Mouse (Mus musculus) midbrain, embryonic 16.5 days (tissue): ENCODE results near the gene Ptger1. TPM values are rescaled to one million over a fixed set of nuclear protein-coding genes. Genes with fewer than 3 reads are reported as not detected.

Source experiments
- ATAC-seq: fragments of 200-750 bp; cut with Nextera tagmentation; 2 replicates; pipeline ENCODE4 v1.8.0; 2017; ENCODE audit warnings: moderate TSS enrichment
- H3K27ac ChIP-seq: fragments of 300-500 bp; sonication (generic); 2 replicates; pipeline ENCODE4 v1.5.1; 2014; ENCODE audit warnings: mild to moderate bottlenecking, low read length, mixed read lengths
- H3K27me3 ChIP-seq: fragments of 300-500 bp; sonication (generic); 2 replicates; pipeline ENCODE4 v1.6.1; 2014; ENCODE audit warnings: low read depth, low read length, mixed read lengths; ENCODE audit not compliant: control insufficient read depth, insufficient read depth
- H3K36me3 ChIP-seq: fragments of 300-500 bp; sonication (generic); 2 replicates; pipeline ENCODE4 v1.6.1; 2014; ENCODE audit warnings: mild to moderate bottlenecking, low read length, moderate library complexity, mixed read lengths; ENCODE audit not compliant: control insufficient read depth, insufficient read depth
- H3K4me1 ChIP-seq: fragments of 300-500 bp; sonication (generic); 2 replicates; pipeline ENCODE4 v1.6.1; 2014; ENCODE audit warnings: mild to moderate bottlenecking, low read length, mixed read lengths; ENCODE audit not compliant: control insufficient read depth, insufficient read depth
- H3K4me2 ChIP-seq: fragments of 300-500 bp; sonication (generic); 2 replicates; pipeline ENCODE4 v1.6.1; 2014; ENCODE audit warnings: mild to moderate bottlenecking, low read length, mixed read lengths
- H3K4me3 ChIP-seq: fragments of 300-500 bp; sonication (generic); 2 replicates; pipeline ENCODE4 v1.5.1; 2014; ENCODE audit warnings: low read depth, mild to moderate bottlenecking, low read length, moderate library complexity, mixed read lengths
- H3K9ac ChIP-seq: fragments of 300-500 bp; sonication (generic); 2 replicates; pipeline ENCODE4 v1.6.1; 2014; ENCODE audit warnings: low read depth, low read length, mixed read lengths
- H3K9me3 ChIP-seq: fragments of 300-500 bp; sonication (generic); replicated peaks from 2 replicates; pipeline ENCODE4 v1.6.1; 2014; ENCODE audit warnings: mild to moderate bottlenecking, low read length, mixed read lengths; ENCODE audit not compliant: control insufficient read depth, poor library complexity, severe bottlenecking
- WGBS: fragments of 180-500 bp; shearing (Covaris S2); extraction: QIAGEN DNeasy Blood & Tissue Kit; methylation state at CpG from one replicate; pipeline ENCODE4 v1.1.7; 2014; 5-methylcytosine and 5-hydroxymethylcytosine counted together
- polyA plus RNA-seq: library from polyadenylated mRNA; unstranded; fragments of >200 nt; fragmentation: Nextera tagmentation; extraction: Ambion mirVana; gene quantifications from 2 replicates; pipeline ENCODE4 v1.2.1, GENCODE M21; 2015

Gene Ptger1
- polyA plus RNA-seq, 1 experiment from 2014 or later, result 1.1 TPM

DNA sequence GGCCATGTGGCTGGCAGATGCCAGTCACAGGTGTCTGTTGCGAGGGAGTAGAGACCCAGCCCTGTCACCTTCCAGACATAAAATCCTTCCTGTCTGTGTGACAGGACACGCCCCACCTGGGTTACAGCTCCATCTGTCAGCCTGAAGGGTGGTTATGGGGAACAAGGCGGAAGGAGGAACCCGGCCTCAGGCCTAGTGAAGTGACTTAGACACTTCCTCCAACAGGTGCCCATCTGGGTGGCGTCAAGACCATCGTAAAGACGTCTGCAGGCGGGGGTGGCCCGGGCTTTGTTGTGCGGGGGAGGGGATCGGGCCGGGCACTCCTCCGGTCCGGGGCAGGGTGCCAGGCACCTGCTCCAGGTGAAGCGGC is 31.8 kb downstream of the Ptger1 start:
- peak; percentile 20; the same call in 1 of the 2 replicates for ATAC-seq
- peak overlapping the region; percentile 76 for H3K27ac ChIP-seq
- peak overlapping the region; percentile 85 for H3K9ac ChIP-seq
- H3K27me3 ChIP-seq, result no peaks in the 10 kb centered on the region
- H3K4me1 ChIP-seq, result peaks cover 26% of the 10 kb centered on the region
- H3K36me3 ChIP-seq, result no peaks in the 10 kb centered on the region
- WGBS, result 3% methylated on average over 15 of the region's 15 CpGs
- no peaks in the 10 kb centered on the region for H3K9me3 ChIP-seq
- H3K4me2 ChIP-seq, result peak overlapping the region; percentile 84
- H3K4me3 ChIP-seq, result peak overlapping the region; percentile 87

- H3K9ac ChIP-seq, result peak within 1 kb of the TSS; percentile 85
- ATAC-seq, result peak; percentile 85
- H3K4me3 ChIP-seq, result peak within 1 kb of the TSS; percentile 87
- peak within 1 kb of the TSS; percentile 84 for H3K4me2 ChIP-seq
- peak within 1 kb of the TSS; percentile 76 for H3K27ac ChIP-seq
- H3K4me1 ChIP-seq, result peaks cover 26% of the 10 kb centered on the region
- no peaks in the 10 kb centered on the region for H3K27me3 ChIP-seq
- no peaks in the 10 kb centered on the region for H3K9me3 ChIP-seq
- H3K36me3 ChIP-seq, result no peaks in the 10 kb centered on the region
- WGBS, result 0% methylated on average over 52 of the region's 85 CpGs
These were observed 32.4 kb downstream of the Ptger1 start, which contains the start of gene Pkn1 for GRCm38 (mm10) chr8:83698661-83699453. Gene Pkn1 (minus strand): TSS chr8:83699179.

DNA sequence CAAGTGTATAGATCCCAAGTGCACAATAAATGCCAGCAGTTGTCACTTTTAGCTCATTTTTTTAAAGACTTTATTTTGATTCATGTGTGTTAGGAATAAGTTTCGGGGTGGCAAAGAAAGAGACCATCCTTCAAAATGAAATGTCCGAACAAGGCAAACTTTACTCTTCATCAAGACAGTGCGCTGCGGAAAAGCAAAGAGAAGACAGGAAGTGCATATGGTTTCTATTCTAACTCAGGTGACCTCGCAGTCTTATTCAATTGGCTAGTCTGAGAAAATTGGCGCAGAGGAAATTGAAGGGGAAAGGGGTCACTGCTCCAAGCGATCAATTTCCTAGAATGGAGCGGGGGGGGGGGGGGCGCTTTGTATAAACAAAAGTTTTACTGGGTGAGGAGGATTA is 33.1 kb downstream of the Ptger1 start:
- Histone ChIP-seq H3K27me3 (no peaks in the 10 kb centered on the region), H3K4me2 (peak overlapping the region; percentile 84), H3K4me1 (peaks cover 26% of the 10 kb centered on the region), H3K9ac (peak overlapping the region; percentile 85), H3K27ac (peak overlapping the region; percentile 76), H3K36me3 (no peaks in the 10 kb centered on the region), H3K9me3 (no peaks in the 10 kb centered on the region), H3K4me3 (peak overlapping the region; percentile 87)
- no peak for ATAC-seq
- WGBS, result 59% methylated on average over 9 of the region's 9 CpGs

DNA sequence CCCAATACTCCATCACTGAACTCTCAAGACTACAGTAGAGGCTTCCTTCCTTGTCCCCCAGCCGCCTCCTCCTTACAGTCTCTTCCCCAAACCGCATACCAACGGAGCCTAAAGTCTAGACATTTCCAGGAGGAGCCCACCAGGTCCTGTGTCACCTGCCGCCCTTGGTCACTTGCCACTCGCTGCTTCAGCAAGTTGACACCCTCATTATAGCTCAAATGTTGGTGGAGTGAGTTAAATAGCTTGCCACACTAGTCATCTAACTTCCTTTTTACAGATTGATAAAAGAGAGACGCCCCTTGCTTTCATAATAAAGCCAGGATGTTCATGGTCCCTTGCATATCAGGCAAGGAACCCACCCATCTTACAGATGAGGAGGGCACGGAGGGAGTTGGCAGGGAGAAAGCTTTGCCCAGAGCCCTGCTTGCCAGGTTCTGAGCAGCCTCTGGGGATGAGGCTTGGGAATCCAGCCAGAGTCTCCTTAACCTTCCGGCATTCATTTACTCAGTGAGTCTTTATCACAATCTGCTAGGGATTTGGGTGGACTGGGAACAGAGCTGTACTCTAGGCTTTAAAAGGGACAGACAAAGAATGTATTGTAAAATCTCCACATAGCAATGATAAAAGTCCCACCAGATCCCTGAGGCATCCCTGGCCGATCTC is 34.1 kb downstream of the Ptger1 start:
- Histone ChIP-seq H3K36me3 (no peaks in the 10 kb centered on the region), H3K9ac (no peak overlapping the region), H3K27ac (no peak overlapping the region), H3K27me3 (no peaks in the 10 kb centered on the region), H3K4me1 (peaks cover 26% of the 10 kb centered on the region), H3K4me3 (no peak overlapping the region), H3K4me2 (no peak overlapping the region), H3K9me3 (no peaks in the 10 kb centered on the region)
- ATAC-seq, result no peak
- WGBS, result 85% methylated on average over 9 of the region's 9 CpGs

- Histone ChIP-seq H3K9me3 (no peaks in the 10 kb centered on the region), H3K9ac (no peak overlapping the region), H3K4me3 (no peak overlapping the region), H3K36me3 (no peaks in the 10 kb centered on the region), H3K4me2 (no peak overlapping the region), H3K27me3 (no peaks in the 10 kb centered on the region), H3K4me1 (peaks cover 11% of the 10 kb centered on the region), H3K27ac (no peak overlapping the region)
- ATAC-seq, result no peak
- 81% methylated on average over 4 of the region's 4 CpGs for WGBS
These were observed 36.9 kb downstream of the Ptger1 start for GRCm38 (mm10) chr8:83703426-83703825.

GRCm38 (mm10) chr8:83706411-83706810 is 39.9 kb downstream of the Ptger1 start:
- Histone ChIP-seq H3K9ac (no peak overlapping the region), H3K27ac (no peak overlapping the region), H3K27me3 (no peaks in the 10 kb centered on the region), H3K36me3 (no peaks in the 10 kb centered on the region), H3K4me1 (no peaks in the 10 kb centered on the region), H3K4me2 (no peak overlapping the region), H3K9me3 (no peaks in the 10 kb centered on the region), H3K4me3 (no peak overlapping the region)
- ATAC-seq, result no peak
- 75% methylated on average over 5 of the region's 5 CpGs for WGBS

- H3K4me3 ChIP-seq, result no peak overlapping the region
- no peak overlapping the region for H3K27ac ChIP-seq
- H3K9ac ChIP-seq, result no peak overlapping the region
- H3K4me1 ChIP-seq, result no peaks in the 10 kb centered on the region
- no peaks in the 10 kb centered on the region for H3K9me3 ChIP-seq
- no peak overlapping the region for H3K4me2 ChIP-seq
- no peak for ATAC-seq
- no peaks in the 10 kb centered on the region for H3K36me3 ChIP-seq
- no peaks in the 10 kb centered on the region for H3K27me3 ChIP-seq
- 75% methylated on average over 8 of the region's 8 CpGs for WGBS
These were observed 41.1 kb downstream of the Ptger1 start for GRCm38 (mm10) chr8:83707554-83707953.

GRCm38 (mm10) chr8:83714676-83715030 is 48.2 kb downstream of the Ptger1 start:
- no peak for ATAC-seq
- Histone ChIP-seq H3K4me2 (peak overlapping the region; percentile 54), H3K9ac (no peak overlapping the region), H3K27ac (peak overlapping the region; percentile 53), H3K36me3 (no peaks in the 10 kb centered on the region), H3K4me1 (peaks cover 17% of the 10 kb centered on the region), H3K27me3 (no peaks in the 10 kb centered on the region), H3K4me3 (peak overlapping the region; percentile 92), H3K9me3 (no peaks in the 10 kb centered on the region)
- 24% methylated on average over 8 of the region's 8 CpGs for WGBS

DNA sequence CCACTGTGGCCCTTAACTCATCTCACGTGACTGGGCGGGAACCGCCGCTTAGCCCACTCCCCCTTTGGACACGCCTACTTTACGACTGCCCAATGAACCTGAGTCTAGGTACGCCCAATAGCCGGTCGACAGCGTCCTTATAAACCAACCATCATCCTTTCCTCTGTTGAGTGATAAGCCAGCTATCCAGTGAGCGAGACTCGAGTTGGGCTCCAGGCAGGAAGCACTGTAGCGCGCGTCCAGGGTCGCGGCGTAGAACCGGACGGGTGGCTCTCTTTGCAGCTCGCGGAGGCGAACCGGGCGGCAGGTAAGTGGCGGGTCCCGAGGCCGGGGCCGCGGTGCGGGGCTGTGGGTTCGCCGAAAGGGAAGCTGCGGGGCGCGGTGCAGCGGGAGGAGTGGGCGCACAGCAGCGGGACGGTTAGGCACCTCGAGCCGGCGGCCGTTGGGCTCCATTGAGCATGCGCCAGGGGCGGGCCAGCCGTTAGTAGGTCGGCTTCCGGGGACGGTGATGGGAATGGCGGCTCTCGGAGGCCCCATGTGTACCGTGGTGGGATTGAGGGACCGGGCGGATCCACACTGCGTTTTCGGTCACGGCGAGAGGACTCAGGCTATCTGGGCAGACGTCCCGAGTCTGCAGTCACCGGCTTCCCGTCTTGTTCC is 48.7 kb downstream of the Ptger1 start, which contains the start of gene Ddx39:
Gene Ddx39 (plus strand): TSS at position 147 of the 660 bp plus-strand sequence.
- peak within 1 kb of the TSS; percentile 68 for H3K4me2 ChIP-seq
- H3K9ac ChIP-seq, result peak within 1 kb of the TSS; percentile 67
- ATAC-seq, result peak; percentile 100
- H3K27ac ChIP-seq, result peak within 1 kb of the TSS; percentile 95
- peaks cover 17% of the 10 kb centered on the region for H3K4me1 ChIP-seq
- H3K4me3 ChIP-seq, result peak within 1 kb of the TSS; percentile 92
- no peaks in the 10 kb centered on the region for H3K9me3 ChIP-seq
- H3K36me3 ChIP-seq, result no peaks in the 10 kb centered on the region
- under 1% methylated on average over 57 of the region's 63 CpGs for WGBS
- no peaks in the 10 kb centered on the region for H3K27me3 ChIP-seq
